Mouse (Mus musculus) retina, embryonic 14.5 days (tissue): ENCODE data around the gene Tubgcp5.

Source experiments
- DNase-seq: peaks from one replicate; pipeline ENCODE4 v3.0.0-alpha.2; 2015; ENCODE audit warnings: low spot score

Tubgcp5 gene

GRCm38 (mm10) chr7:55852787-55853186, 58.8 kb downstream of the Tubgcp5 start:
- no peak for DNase-seq

- no peak for DNase-seq
Measured at GRCm38 (mm10) chr7:55855597-55855996, 61.6 kb downstream of the Tubgcp5 start.

DNA sequence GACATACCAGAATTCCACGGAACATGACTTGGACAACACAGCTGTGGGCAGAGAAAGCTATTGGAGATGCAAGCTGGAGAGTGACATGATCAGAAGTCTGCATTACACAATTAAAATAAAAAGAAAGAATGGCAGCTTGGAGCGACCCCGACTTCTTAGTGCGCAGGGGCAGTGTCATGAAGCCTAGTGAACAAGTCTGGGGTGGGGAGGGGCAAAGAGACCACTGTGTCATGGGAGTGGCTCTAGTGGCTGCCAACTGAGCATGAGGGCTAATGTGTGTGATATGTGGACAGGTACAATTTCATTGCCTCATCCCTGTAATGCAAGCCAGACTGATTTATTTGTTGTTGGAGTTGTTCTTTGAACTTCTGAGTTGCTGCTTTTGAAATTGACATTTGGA, 62.8 kb downstream of the Tubgcp5 start:
- DNase-seq, result no peak

DNA sequence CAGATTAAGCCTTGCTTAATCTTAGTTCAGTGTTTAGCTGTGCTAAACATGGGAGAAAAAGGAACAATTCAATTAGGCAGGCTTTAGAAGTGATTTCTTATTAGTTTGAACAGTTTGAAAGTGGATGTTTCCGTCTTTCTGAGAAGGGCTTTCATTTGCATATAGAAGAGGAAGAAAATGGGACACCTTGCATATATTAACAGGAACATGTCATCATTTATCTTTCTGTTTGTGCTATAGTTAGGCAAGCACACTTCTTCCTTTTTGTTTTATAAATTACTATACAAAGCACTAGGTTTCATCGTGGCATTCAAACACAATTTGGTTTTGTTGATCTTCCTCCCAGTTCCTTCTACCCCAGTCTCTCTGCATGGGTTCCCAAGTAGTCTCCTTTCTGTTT, 63.8 kb downstream of the Tubgcp5 start:
- no peak for DNase-seq

- DNase-seq, result no peak
Measured at GRCm38 (mm10) chr7:55858836-55859517, 65.0 kb downstream of the Tubgcp5 start.

GRCm38 (mm10) chr7:55859518-55859872, 65.5 kb downstream of the Tubgcp5 start:
- DNase-seq, result no peak

GRCm38 (mm10) chr7:55859956-55860355, 66.0 kb downstream of the Tubgcp5 start:
- no peak for DNase-seq

GRCm38 (mm10) chr7:55861175-55861574, 67.2 kb downstream of the Tubgcp5 start:
- no peak for DNase-seq

DNA sequence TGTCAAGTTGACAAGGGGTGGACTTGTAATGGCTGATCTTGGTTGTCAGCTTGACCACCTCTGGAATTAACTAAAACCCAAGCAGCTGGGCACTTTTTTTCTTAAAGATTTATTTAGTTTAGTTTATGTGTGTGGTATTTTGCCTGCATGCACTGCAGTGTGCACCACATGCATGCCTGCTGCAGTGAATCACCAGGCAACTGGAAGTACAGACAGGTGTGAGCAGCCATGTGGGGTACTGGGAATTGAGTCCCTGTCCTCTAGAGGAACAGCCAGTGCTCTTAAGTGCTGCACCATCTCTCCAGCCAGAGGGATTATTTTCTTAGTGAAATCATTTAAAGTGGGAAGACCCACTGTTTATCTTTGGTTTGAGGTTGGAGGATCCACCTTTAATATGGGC, 71.1 kb downstream of the Tubgcp5 start:
- DNase-seq, result no peak

GRCm38 (mm10) chr7:55865750-55866416, 71.9 kb downstream of the Tubgcp5 start:
- no peak for DNase-seq

DNA sequence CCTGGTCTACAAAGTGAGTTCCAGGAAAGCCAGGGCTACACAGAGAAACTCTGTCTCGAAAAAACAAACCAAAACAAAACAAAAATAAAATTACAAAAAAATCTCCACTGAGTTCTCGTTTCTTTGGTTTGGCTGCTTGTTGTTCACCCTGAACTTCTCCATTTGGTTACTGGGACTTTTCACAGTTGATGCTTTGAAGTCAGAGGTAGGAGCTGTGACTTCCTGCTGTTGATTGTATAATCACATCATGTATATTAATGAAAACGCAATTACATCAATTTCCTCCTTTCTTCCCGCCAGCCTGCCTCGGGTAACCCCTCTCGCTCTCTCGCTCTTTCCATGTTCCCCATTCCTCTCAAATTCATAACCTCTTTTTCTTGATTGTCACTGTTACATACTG, 74.3 kb downstream of the Tubgcp5 start:
- no peak for DNase-seq

DNA sequence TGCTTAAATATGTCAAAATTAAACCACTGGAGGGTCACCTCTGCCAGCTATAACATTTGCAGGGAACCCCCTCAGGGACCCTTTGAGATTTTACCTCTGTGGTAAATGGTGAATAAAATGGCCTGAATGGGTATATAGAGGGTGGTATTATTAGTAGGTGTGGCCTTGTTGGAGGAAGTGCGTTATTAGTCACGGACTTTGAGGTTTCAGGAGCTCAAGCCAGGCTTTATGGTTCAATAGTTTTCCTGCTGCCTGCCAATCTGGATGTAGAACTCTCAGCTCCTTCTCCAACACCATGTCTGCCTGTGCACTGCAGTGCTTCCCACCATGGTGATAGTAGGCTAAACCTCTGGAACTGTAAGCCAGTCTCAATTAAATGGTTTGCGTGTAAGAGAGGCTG, 75.3 kb downstream of the Tubgcp5 start:
- no peak for DNase-seq

GRCm38 (mm10) chr7:55870340-55871020, 76.5 kb downstream of the Tubgcp5 start:
- DNase-seq, result no peak

DNA sequence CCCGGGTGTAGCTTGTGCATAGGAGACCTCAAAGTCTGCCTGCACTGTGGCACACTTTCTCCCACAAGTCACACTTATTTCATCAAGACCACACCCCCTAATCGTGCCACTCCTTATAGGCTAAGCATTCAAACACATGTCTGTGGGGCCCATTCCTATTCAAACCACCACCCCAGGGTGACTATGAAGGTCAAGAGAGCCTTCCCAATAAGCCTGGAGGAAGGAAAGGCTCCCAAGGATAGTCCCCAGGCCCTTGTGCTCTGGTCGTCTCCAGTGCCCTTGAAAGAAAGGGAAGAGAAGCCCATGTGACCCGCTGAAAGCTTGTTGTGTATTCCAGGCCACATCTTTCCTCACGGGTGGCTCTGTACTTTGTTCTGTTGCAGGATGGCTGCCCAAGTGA, 77.5 kb downstream of the Tubgcp5 start:
- no peak for DNase-seq

GRCm38 (mm10) chr7:55874703-55875102, 80.7 kb downstream of the Tubgcp5 start:
- no peak for DNase-seq

DNA sequence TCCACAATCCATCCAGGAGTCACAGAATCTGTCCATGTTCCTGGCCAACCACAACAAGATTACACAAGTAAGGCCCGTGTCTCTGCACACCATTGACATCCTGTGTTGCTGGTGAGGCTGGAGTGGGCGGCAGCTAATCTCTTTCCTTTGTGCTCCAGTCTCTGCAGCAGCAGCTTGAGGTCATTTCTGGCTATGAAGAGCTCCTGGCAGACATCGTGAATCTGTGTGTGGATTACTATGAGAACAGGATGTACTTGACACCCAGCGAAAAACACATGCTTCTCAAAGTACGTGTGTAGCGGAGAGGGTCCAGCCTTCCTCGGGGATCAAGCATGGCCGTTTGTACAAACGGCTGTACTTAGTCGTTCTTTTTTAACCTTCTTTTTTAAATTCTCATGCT, 83.8 kb downstream of the Tubgcp5 start:
- no peak for DNase-seq

DNA sequence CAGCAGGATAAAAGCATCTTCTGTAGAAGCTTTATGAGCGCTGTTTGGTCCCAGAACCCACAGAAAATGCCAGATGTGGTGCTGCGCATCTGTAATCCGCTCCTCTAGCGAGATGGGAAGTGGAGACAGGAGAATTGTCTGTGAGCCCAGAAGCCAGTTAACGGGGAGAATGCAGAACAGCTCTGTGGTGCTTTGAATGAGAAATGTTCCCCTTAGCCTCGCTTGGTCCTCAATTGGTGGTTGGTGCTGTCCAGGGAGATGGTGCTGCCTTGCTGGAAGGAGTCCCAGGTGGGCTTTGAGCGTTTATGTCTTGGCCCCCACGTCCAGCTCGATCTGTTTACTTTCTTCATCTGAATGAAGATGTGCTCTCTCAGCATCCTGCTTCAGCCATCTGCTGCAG, 86.9 kb downstream of the Tubgcp5 start:
- DNase-seq, result no peak
